Mouse (Mus musculus): ENCODE results near the gene Il17c. TPM values are rescaled to one million over a fixed set of nuclear protein-coding genes. Genes with fewer than 3 reads are reported as not detected.

Il17c gene
- not detected in 2 replicates for polyA plus RNA-seq (2015; fragmentation: Nextera tagmentation; extraction: Ambion mirVana)

GRCm38 (mm10) chr8:122421376-122422070 is at the start of gene Il17c:
Gene Il17c, plus strand, starts transcription at chr8:122422020.
- Histone ChIP-seq H3K4me3 (replicated peaks; ENCODE audit: low read length) (no peak within 1 kb of the TSS), H3K9ac (ENCODE audit: low read length) (no peak within 1 kb of the TSS), H3K27ac (ENCODE audit: low read length) (peak within 1 kb of the TSS; percentile 34; the same call in 1 of the 2 replicates), H3K27me3 (ENCODE audit: control insufficient read depth, insufficient read depth, low read length) (no peaks in the 10 kb centered on the region), H3K36me3 (ENCODE audit: control insufficient read depth, insufficient read depth, low read length) (no peaks in the 10 kb centered on the region), H3K4me2 (ENCODE audit: low read depth, low read length) (no peak within 1 kb of the TSS), H3K9me3 (replicated peaks; ENCODE audit: control insufficient read depth, low read length) (no peaks in the 10 kb centered on the region), H3K4me1 (ENCODE audit: control insufficient read depth, insufficient read depth, low read length) (0 out of 2 replicates have a peak, but pooled peaks cover 4% of the 10 kb centered on the region)
- 60% methylated on average over 14 of the region's 14 CpGs for WGBS
- peak; percentile 82 for ATAC-seq (ENCODE audit: insufficient read depth, low FRiP score)

- peaks cover 16% of the 10 kb centered on the region for H3K4me1 ChIP-seq (ENCODE audit: control insufficient read depth, insufficient read depth, low read length)
- H3K9ac ChIP-seq (ENCODE audit: low read length), result peak overlapping the region; percentile 24; the same call in 1 of the 2 replicates
- H3K4me3 ChIP-seq (replicated peaks; ENCODE audit: low read length), result no peak overlapping the region
- no peak overlapping the region for H3K27ac ChIP-seq (ENCODE audit: low read length)
- no peak for ATAC-seq (ENCODE audit: insufficient read depth, low FRiP score)
- no peaks in the 10 kb centered on the region for H3K27me3 ChIP-seq (ENCODE audit: control insufficient read depth, insufficient read depth, low read length)
- H3K4me2 ChIP-seq (ENCODE audit: low read depth, low read length), result no peak overlapping the region; the same call in 1 of the 2 replicates
- no peaks in the 10 kb centered on the region; the same call in 1 of the 2 replicates for H3K36me3 ChIP-seq (ENCODE audit: control insufficient read depth, insufficient read depth, low read length)
- 90% methylated on average over 7 of the region's 7 CpGs for WGBS
- no peaks in the 10 kb centered on the region for H3K9me3 ChIP-seq (replicated peaks; ENCODE audit: control insufficient read depth, low read length)
Observed at GRCm38 (mm10) chr8:122375320-122375719, 46.5 kb upstream of the Il17c start.

- 0 out of 2 replicates have a peak overlapping the region, but pooled peaks have one; percentile 20 for H3K27ac ChIP-seq (ENCODE audit: low read length)
- H3K27me3 ChIP-seq (ENCODE audit: control insufficient read depth, insufficient read depth, low read length), result no peaks in the 10 kb centered on the region
- peak overlapping the region; percentile 86 for H3K4me3 ChIP-seq (replicated peaks; ENCODE audit: low read length)
- peaks cover 17% of the 10 kb centered on the region for H3K4me1 ChIP-seq (ENCODE audit: control insufficient read depth, insufficient read depth, low read length)
- no peaks in the 10 kb centered on the region; the same call in 1 of the 2 replicates for H3K36me3 ChIP-seq (ENCODE audit: control insufficient read depth, insufficient read depth, low read length)
- 19% methylated on average over 13 of the region's 13 CpGs for WGBS
- ATAC-seq (ENCODE audit: insufficient read depth, low FRiP score), result peak; percentile 0; the same call in 1 of the 2 replicates
- peak overlapping the region; percentile 70 for H3K4me2 ChIP-seq (ENCODE audit: low read depth, low read length)
- peak overlapping the region; percentile 61 for H3K9ac ChIP-seq (ENCODE audit: low read length)
- no peaks in the 10 kb centered on the region for H3K9me3 ChIP-seq (replicated peaks; ENCODE audit: control insufficient read depth, low read length)
Observed at GRCm38 (mm10) chr8:122375751-122376364, 46.0 kb upstream of the Il17c start.

GRCm38 (mm10) chr8:122376365-122377231 is 45.2 kb upstream of the Il17c start, which contains the start of gene Zc3h18:
Gene Zc3h18, plus strand, starts transcription at chr8:122376609.
- H3K9me3 ChIP-seq (replicated peaks; ENCODE audit: control insufficient read depth, low read length), result no peaks in the 10 kb centered on the region
- H3K36me3 ChIP-seq (ENCODE audit: control insufficient read depth, insufficient read depth, low read length), result no peaks in the 10 kb centered on the region; the same call in 1 of the 2 replicates
- WGBS, result under 1% methylated on average over 104 of the region's 107 CpGs
- peak within 1 kb of the TSS; percentile 88 for H3K4me2 ChIP-seq (ENCODE audit: low read depth, low read length)
- H3K27ac ChIP-seq (ENCODE audit: low read length), result peak within 1 kb of the TSS; percentile 96
- H3K4me3 ChIP-seq (replicated peaks; ENCODE audit: low read length), result peak within 1 kb of the TSS; percentile 86
- peak within 1 kb of the TSS; percentile 92 for H3K9ac ChIP-seq (ENCODE audit: low read length)
- ATAC-seq (ENCODE audit: insufficient read depth, low FRiP score), result peak; percentile 96
- peaks cover 19% of the 10 kb centered on the region for H3K4me1 ChIP-seq (ENCODE audit: control insufficient read depth, insufficient read depth, low read length)
- H3K27me3 ChIP-seq (ENCODE audit: control insufficient read depth, insufficient read depth, low read length), result no peaks in the 10 kb centered on the region

GRCm38 (mm10) chr8:122383039-122383438 is 38.8 kb upstream of the Il17c start:
- Histone ChIP-seq H3K27ac (ENCODE audit: low read length) (no peak overlapping the region), H3K4me2 (ENCODE audit: low read depth, low read length) (no peak overlapping the region), H3K4me3 (replicated peaks; ENCODE audit: low read length) (no peak overlapping the region), H3K36me3 (ENCODE audit: control insufficient read depth, insufficient read depth, low read length) (peaks cover 19% of the 10 kb centered on the region), H3K4me1 (ENCODE audit: control insufficient read depth, insufficient read depth, low read length) (0 out of 2 replicates have a peak, but pooled peaks cover 4% of the 10 kb centered on the region), H3K9me3 (replicated peaks; ENCODE audit: control insufficient read depth, low read length) (no peaks in the 10 kb centered on the region), H3K9ac (ENCODE audit: low read length) (no peak overlapping the region), H3K27me3 (ENCODE audit: control insufficient read depth, insufficient read depth, low read length) (no peaks in the 10 kb centered on the region)
- 49% methylated on average over 4 of the region's 4 CpGs for WGBS
- no peak for ATAC-seq (ENCODE audit: insufficient read depth, low FRiP score)

- no peak overlapping the region for H3K4me3 ChIP-seq (replicated peaks; ENCODE audit: low read length)
- ATAC-seq (ENCODE audit: insufficient read depth, low FRiP score), result no peak
- H3K36me3 ChIP-seq (ENCODE audit: control insufficient read depth, insufficient read depth, low read length), result peaks cover 40% of the 10 kb centered on the region
- H3K4me2 ChIP-seq (ENCODE audit: low read depth, low read length), result no peak overlapping the region
- no peaks in the 10 kb centered on the region for H3K9me3 ChIP-seq (replicated peaks; ENCODE audit: control insufficient read depth, low read length)
- H3K9ac ChIP-seq (ENCODE audit: low read length), result no peak overlapping the region
- 92% methylated on average over 3 of the region's 3 CpGs for WGBS
- no peaks in the 10 kb centered on the region for H3K4me1 ChIP-seq (ENCODE audit: control insufficient read depth, insufficient read depth, low read length)
- H3K27me3 ChIP-seq (ENCODE audit: control insufficient read depth, insufficient read depth, low read length), result no peaks in the 10 kb centered on the region
- H3K27ac ChIP-seq (ENCODE audit: low read length), result no peak overlapping the region
Observed at GRCm38 (mm10) chr8:122389357-122389756, 32.5 kb upstream of the Il17c start.

- Histone ChIP-seq H3K4me1 (ENCODE audit: control insufficient read depth, insufficient read depth, low read length) (no peaks in the 10 kb centered on the region), H3K36me3 (ENCODE audit: control insufficient read depth, insufficient read depth, low read length) (peaks cover 35% of the 10 kb centered on the region), H3K4me2 (ENCODE audit: low read depth, low read length) (no peak overlapping the region), H3K9ac (ENCODE audit: low read length) (no peak overlapping the region), H3K27ac (ENCODE audit: low read length) (no peak overlapping the region), H3K9me3 (replicated peaks; ENCODE audit: control insufficient read depth, low read length) (no peaks in the 10 kb centered on the region), H3K4me3 (replicated peaks; ENCODE audit: low read length) (no peak overlapping the region), H3K27me3 (ENCODE audit: control insufficient read depth, insufficient read depth, low read length) (no peaks in the 10 kb centered on the region)
- ATAC-seq (ENCODE audit: insufficient read depth, low FRiP score), result no peak
- 73% methylated on average over 3 of the region's 3 CpGs for WGBS
Observed at GRCm38 (mm10) chr8:122390758-122391157, 31.1 kb upstream of the Il17c start.

GRCm38 (mm10) chr8:122393717-122394116 is 28.1 kb upstream of the Il17c start:
- H3K4me3 ChIP-seq (replicated peaks; ENCODE audit: low read length), result no peak overlapping the region
- no peaks in the 10 kb centered on the region for H3K27me3 ChIP-seq (ENCODE audit: control insufficient read depth, insufficient read depth, low read length)
- H3K36me3 ChIP-seq (ENCODE audit: control insufficient read depth, insufficient read depth, low read length), result peaks cover 30% of the 10 kb centered on the region
- no peak for ATAC-seq (ENCODE audit: insufficient read depth, low FRiP score)
- no peak overlapping the region for H3K4me2 ChIP-seq (ENCODE audit: low read depth, low read length)
- no peak overlapping the region for H3K9ac ChIP-seq (ENCODE audit: low read length)
- no peaks in the 10 kb centered on the region for H3K4me1 ChIP-seq (ENCODE audit: control insufficient read depth, insufficient read depth, low read length)
- no peak overlapping the region for H3K27ac ChIP-seq (ENCODE audit: low read length)
- no peaks in the 10 kb centered on the region for H3K9me3 ChIP-seq (replicated peaks; ENCODE audit: control insufficient read depth, low read length)

Data from stomach, embryonic 16.5 days (tissue).